8 mouse cellular contexts compared by ENCODE assay signal in the genomic region with DNA sequence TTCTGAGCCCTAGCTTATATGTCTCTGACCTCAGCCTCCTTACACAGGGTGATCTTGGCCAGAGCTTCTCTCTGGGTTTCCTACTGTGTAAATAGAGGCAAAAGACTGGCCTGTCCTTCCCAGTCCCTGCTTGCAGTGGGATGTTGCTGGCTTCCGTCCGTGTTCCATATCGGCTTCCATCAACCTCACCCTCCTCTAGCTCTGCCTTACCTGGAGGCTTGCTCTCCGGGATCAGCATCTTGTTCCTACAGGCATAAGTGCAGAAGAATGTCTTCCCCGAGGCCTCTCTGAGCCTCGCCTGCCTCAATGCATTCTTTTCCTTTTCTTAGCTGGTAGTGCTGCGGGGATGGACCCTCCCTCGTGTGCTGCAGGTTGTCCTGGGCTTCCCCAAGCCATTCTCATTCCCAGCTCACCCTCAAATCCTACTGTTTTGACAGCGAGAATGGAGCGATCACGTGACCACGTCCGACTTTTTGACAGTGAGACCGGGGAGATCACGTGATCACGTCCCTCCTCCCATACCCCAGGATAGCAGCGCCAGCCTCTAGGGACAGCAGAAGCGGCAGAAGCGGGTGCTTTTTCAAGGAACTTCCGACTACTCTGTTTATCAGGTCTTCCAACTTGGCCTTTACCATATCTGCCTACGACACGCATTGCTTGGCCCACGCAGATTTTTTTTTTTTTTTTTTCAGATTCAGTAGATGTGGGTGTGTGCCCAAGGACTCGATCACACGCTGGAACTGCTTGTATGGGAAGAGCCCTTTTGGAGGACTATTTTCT. TPM values are rescaled to one million over a fixed set of nuclear protein-coding genes. Genes with fewer than 3 reads are reported as not detected.
A peak's percentile ranks its signal among the peaks of the same experiment; 100 is the strongest.
DNase-seq lines count a peak whose midpoint lies in the region; ATAC-seq lines count a peak whose summit lies in the region.

No protein-coding gene starts in this region.

- peaks cover 3% of the 10 kb centered on the region; the same call in 1 of the 2 replicates for H3K4me1 ChIP-seq in intestine, embryonic 14.5 days (replicated peaks; ENCODE audit: control insufficient read depth, insufficient read depth, low read length)

- ATAC-seq in intestine, embryonic 14.5 days (replicated peaks; ENCODE audit: low FRiP score, low TSS enrichment, low read depth) = peak; percentile 85
- ATAC-seq in megakaryocyte, adult 5-6 weeks (ENCODE audit: poor library complexity, severe bottlenecking) = peak; percentile 16; the same call in 1 of the 2 replicates

- peak overlapping the region; percentile 51 for H3K4me3 ChIP-seq in intestine, embryonic 14.5 days (ENCODE audit: low read depth, low read length)

- DNase-seq in adrenal gland, adult 18-20 months (ENCODE audit: low spot score in 2 of 2) = peak; percentile 32
- DNase-seq in embryo, embryonic 11 days = peak; percentile 91
- DNase-seq in gastrocnemius, postnatal 25 days = peak; percentile 49
- peak; percentile 83 for DNase-seq in intestine, embryonic 14.5 days (ENCODE audit: low spot score)
- DNase-seq in left cerebral cortex, adult 9 months (ENCODE audit: low spot score in 2 of 2) = peak; percentile 49 to 80
- peak; percentile 86 for DNase-seq in right cerebral cortex, adult 18-20 months
- DNase-seq in urinary bladder, postnatal 14 days (ENCODE audit: low spot score) = peak; percentile 70

- H3K27ac ChIP-seq in intestine, embryonic 14.5 days (ENCODE audit: low read depth) = no peak overlapping the region

- no peaks in the 10 kb centered on the region for H3K27me3 ChIP-seq in intestine, embryonic 14.5 days (replicated peaks; ENCODE audit: control insufficient read depth, insufficient read depth, low read length)

- H3K36me3 ChIP-seq in intestine, embryonic 14.5 days (ENCODE audit: control insufficient read depth, insufficient read depth, low read length) = no peaks in the 10 kb centered on the region

- 4% methylated on average over 25 of the region's 25 CpGs for WGBS in intestine, embryonic 14.5 days

- H3K4me2 ChIP-seq in intestine, embryonic 14.5 days (ENCODE audit: low read length) = peak overlapping the region; percentile 88

- no peaks in the 10 kb centered on the region for H3K9me3 ChIP-seq in intestine, embryonic 14.5 days (ENCODE audit: control insufficient read depth, low read length)

- peak overlapping the region; percentile 46 for H3K9ac ChIP-seq in intestine, embryonic 14.5 days (ENCODE audit: low read length)

RNA-seq across cellular contexts. Expression of gene Il1r2, which starts 11.7 kb away (rescaled TPM):
- under 1 TPM in 1 of 2 experiments, not detected in 1; 0.56 TPM for total RNA-seq in adrenal gland, adult 18-20 months (2021)
- under 1 TPM in 1 of 2 experiments, not detected in 1; 0.56 TPM for total RNA-seq in gastrocnemius, postnatal 25 days (2021)
- 1.1 and 1.3 TPM in 2 replicates for polyA plus RNA-seq in intestine, embryonic 14.5 days (2014; fragmentation: Nextera tagmentation; extraction: Ambion mirVana)
- 16.3 and 22.4 TPM in 2 replicates for total RNA-seq in megakaryocyte, adult 5-6 weeks (2015)
- total RNA-seq in megakaryocyte, adult 5-6 weeks (2017) = 19.2 and 27.0 TPM in 2 replicates

Comparison
In these comparisons a context has a peak if more than half of its experiments do, and no peak if none do; other contexts are left out.
1. DNase-seq: peak in every context shown above with its lines; median percentile 91 in embryo, embryonic 11 days; 86 in right cerebral cortex, adult 18-20 months; 83 in intestine, embryonic 14.5 days; 70 in urinary bladder, postnatal 14 days; 64 in left cerebral cortex, adult 9 months; 49 in gastrocnemius, postnatal 25 days; 32 in adrenal gland, adult 18-20 months.
2. RNA of gene Il1r2, which starts 11.7 kb away (total RNA-seq): 16.3 to 27.0 TPM in megakaryocyte, adult 5-6 weeks; 0.56 TPM in adrenal gland, adult 18-20 months and 0.56 TPM in gastrocnemius, postnatal 25 days; every median in the first group is over 10 times any median in the second.